Mouse (Mus musculus) heart, adult 11 months (tissue): ENCODE data around the gene C1ql1.
A peak's percentile ranks its signal among the peaks of the same experiment; 100 is the strongest.

Experiments
- DNase-seq: peaks from one replicate; pipeline ENCODE4 v3.0.0; 2022

C1ql1 gene

GRCm38 (mm10) chr11:102958431-102958830, 11.9 kb upstream of the C1ql1 start:
- DNase-seq = no peak

- no peak for DNase-seq
These were observed 11.2 kb upstream of the C1ql1 start for GRCm38 (mm10) chr11:102957692-102958091.

GRCm38 (mm10) chr11:102956962-102957614, 10.6 kb upstream of the C1ql1 start:
- peak; percentile 95 for DNase-seq

- DNase-seq = peak; percentile 82
These were observed 6.4 kb upstream of the C1ql1 start for GRCm38 (mm10) chr11:102952922-102953321.

GRCm38 (mm10) chr11:102948043-102948961, 1.8 kb upstream of the C1ql1 start:
- DNase-seq = peak; percentile 95

GRCm38 (mm10) chr11:102946992-102947343, 480 bp upstream of the C1ql1 start:
- no peak for DNase-seq

GRCm38 (mm10) chr11:102945306-102946264, 903 bp downstream of the C1ql1 start:
- no peak for DNase-seq

GRCm38 (mm10) chr11:102941236-102941635, 5.3 kb downstream of the C1ql1 start:
- no peak for DNase-seq

GRCm38 (mm10) chr11:102939024-102939675, 7.3 kb downstream of the C1ql1 start:
- peak; percentile 79 for DNase-seq

- no peak for DNase-seq
These were observed 8.8 kb downstream of the C1ql1 start for GRCm38 (mm10) chr11:102937529-102938182.

- DNase-seq = no peak
These were observed 10.2 kb downstream of the C1ql1 start for GRCm38 (mm10) chr11:102936272-102936671.

GRCm38 (mm10) chr11:102930672-102931071, 15.8 kb downstream of the C1ql1 start:
- no peak for DNase-seq

- no peak for DNase-seq
These were observed 21.2 kb downstream of the C1ql1 start for GRCm38 (mm10) chr11:102925351-102925717.

GRCm38 (mm10) chr11:102924557-102925350, 21.7 kb downstream of the C1ql1 start, which contains the start of gene Kif18b:
TSS of gene Kif18b (minus strand) at chr11:102925124.
- peak; percentile 100 for DNase-seq

- peak; percentile 70 for DNase-seq
These were observed 25.0 kb downstream of the C1ql1 start for GRCm38 (mm10) chr11:102921491-102921890.

- peak; percentile 4 for DNase-seq
These were observed 28.4 kb downstream of the C1ql1 start for GRCm38 (mm10) chr11:102918077-102918476.

GRCm38 (mm10) chr11:102915380-102915779, 31.1 kb downstream of the C1ql1 start:
- DNase-seq = peak; percentile 84

- DNase-seq = peak; percentile 62
These were observed 35.1 kb downstream of the C1ql1 start for GRCm38 (mm10) chr11:102911376-102911775.

GRCm38 (mm10) chr11:102903654-102904053, 42.8 kb downstream of the C1ql1 start:
- peak; percentile 63 for DNase-seq

- DNase-seq = no peak
These were observed 44.4 kb downstream of the C1ql1 start for GRCm38 (mm10) chr11:102902107-102902506.

GRCm38 (mm10) chr11:102901199-102901598, 45.3 kb downstream of the C1ql1 start:
- peak; percentile 84 for DNase-seq
